Mouse (Mus musculus) limb, embryonic 12.5 days (tissue): ENCODE measurements around the gene Cisd1. TPM values are rescaled to one million over a fixed set of nuclear protein-coding genes. Genes with fewer than 3 reads are reported as not detected.

ENCODE experiments used
- ATAC-seq: fragments of 200-750 bp; cut with Nextera tagmentation; 2 replicates; pipeline ENCODE4 v1.8.0; 2017; ENCODE audit warnings: low read depth, moderate TSS enrichment; ENCODE audit not compliant: insufficient number of reproducible peaks, insufficient read depth, low FRiP score, low TSS enrichment
- H3K27ac ChIP-seq: fragments of 300-500 bp; sonication (generic); 2 replicates; pipeline ENCODE4 v1.5.1; 2016; ENCODE audit warnings: mild to moderate bottlenecking, moderate library complexity
- H3K27me3 ChIP-seq: fragments of 300-500 bp; sonication (generic); 2 replicates; pipeline ENCODE4 v1.6.1; 2016; ENCODE audit warnings: mild to moderate bottlenecking, moderate library complexity
- H3K36me3 ChIP-seq: fragments of 300-500 bp; sonication (generic); 2 replicates; pipeline ENCODE4 v1.6.1; 2016; ENCODE audit warnings: mild to moderate bottlenecking, moderate library complexity
- H3K4me1 ChIP-seq: fragments of 300-500 bp; sonication (generic); replicated peaks from 2 replicates; pipeline ENCODE4 v1.6.1; 2016
- H3K4me2 ChIP-seq: fragments of 300-500 bp; sonication (generic); 2 replicates; pipeline ENCODE4 v1.6.1; 2016; ENCODE audit warnings: mild to moderate bottlenecking, moderate library complexity
- H3K4me3 ChIP-seq: fragments of 300-500 bp; sonication (generic); replicated peaks from 2 replicates; pipeline ENCODE4 v1.5.1; 2016; ENCODE audit warnings: mild to moderate bottlenecking
- H3K9ac ChIP-seq: fragments of 300-500 bp; sonication (generic); replicated peaks from 2 replicates; pipeline ENCODE4 v1.6.1; 2016; ENCODE audit warnings: mild to moderate bottlenecking, moderate library complexity
- H3K9me3 ChIP-seq: fragments of 300-500 bp; sonication (generic); 2 replicates; pipeline ENCODE4 v1.6.1; 2016; ENCODE audit warnings: mild to moderate bottlenecking, moderate library complexity
- WGBS: fragments of 180-500 bp; shearing (Covaris S2); methylation state at CpG from one replicate; pipeline ENCODE4 v1.1.7; 2016; 5-methylcytosine and 5-hydroxymethylcytosine counted together
- polyA plus RNA-seq: library from polyadenylated mRNA; unstranded; fragments of >200 nt; fragmentation: Nextera tagmentation; extraction: Ambion mirVana; gene quantifications from 2 replicates; pipeline ENCODE4 v1.2.1, GENCODE M21; 2016

Gene Cisd1
- polyA plus RNA-seq, 1 experiment from 2014 or later, result 98.8 TPM

DNA sequence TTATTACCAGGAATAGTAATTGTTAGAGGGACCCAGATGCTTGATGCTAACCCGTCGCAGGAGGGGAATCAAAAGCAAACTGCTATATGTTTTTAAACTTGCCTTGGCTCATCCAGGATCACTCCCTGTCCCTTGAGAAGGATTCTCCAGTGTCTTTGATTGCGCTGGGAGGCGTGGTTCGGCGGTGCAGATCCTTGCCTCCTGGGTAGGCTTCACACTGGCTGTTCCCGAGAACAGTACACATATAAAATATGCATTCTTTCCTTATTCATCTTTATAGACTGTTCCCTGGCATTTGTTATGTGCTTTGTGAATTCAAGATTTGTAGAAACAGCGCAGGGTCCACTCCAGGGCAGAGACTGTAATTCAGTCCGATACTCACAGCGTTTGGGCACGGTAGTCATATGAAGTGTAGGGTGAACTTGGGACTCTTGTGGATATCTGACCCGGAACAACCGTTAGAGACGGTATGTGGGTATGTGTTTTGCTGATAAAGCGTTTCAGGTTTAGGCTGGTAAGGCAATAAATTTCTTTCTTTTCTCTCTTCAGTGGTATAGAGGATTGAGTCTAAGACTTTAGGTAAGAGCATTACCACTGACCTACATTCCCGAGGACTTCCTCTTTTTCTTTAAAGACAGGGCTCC lies 4.0 kb upstream of the Cisd1 start:
- no peaks in the 10 kb centered on the region for H3K27me3 ChIP-seq
- H3K9me3 ChIP-seq, result no peaks in the 10 kb centered on the region
- peak overlapping the region; percentile 84; the same call in 1 of the 2 replicates for H3K27ac ChIP-seq
- WGBS, result 28% methylated on average over 16 of the region's 16 CpGs
- peaks cover 21% of the 10 kb centered on the region for H3K4me1 ChIP-seq
- H3K4me2 ChIP-seq, result peak overlapping the region; percentile 93
- ATAC-seq, result no peak
- H3K4me3 ChIP-seq, result peak overlapping the region; percentile 91
- H3K9ac ChIP-seq, result peak overlapping the region; percentile 85
- peaks cover 8% of the 10 kb centered on the region; the same call in 1 of the 2 replicates for H3K36me3 ChIP-seq

DNA sequence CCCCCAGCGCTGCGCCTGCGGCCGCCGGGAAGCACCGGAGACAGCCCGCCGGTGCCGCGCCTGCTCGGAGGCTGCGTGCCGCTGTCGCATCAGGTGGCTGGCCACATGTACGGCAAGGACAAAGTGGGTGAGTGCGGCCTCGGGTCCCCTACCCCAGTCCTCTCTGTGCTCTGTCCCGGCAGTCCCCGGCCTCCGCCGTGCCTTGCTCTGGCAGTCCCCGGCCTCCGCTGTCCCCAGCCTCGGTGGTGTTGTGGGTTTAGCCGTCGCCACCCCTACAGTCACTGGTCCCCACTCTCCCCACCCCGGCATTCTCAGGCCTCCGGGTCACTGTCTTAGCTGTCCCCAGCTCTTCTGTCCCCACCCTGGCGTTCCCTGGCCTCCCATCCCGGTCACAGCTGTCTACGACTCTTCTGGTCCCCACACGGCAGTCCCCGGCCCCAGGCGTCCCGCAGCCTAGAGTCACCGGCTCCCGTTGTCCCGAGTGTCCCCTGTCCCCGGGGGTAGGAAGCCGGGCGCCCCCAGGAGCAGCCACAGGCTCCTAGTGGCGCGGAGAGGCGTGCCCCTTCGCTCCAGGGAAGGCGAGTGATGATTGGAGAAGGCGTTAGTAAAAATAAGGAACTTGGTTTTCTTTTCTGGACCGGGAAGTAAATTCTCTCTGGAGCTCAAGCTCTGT lies 3.3 kb upstream of the Cisd1 start:
- WGBS, result under 1% methylated on average over 48 of the region's 48 CpGs
- Histone ChIP-seq H3K27ac (peak overlapping the region; percentile 84), H3K4me1 (peaks cover 27% of the 10 kb centered on the region), H3K9ac (peak overlapping the region; percentile 85), H3K27me3 (no peaks in the 10 kb centered on the region), H3K9me3 (no peaks in the 10 kb centered on the region), H3K4me2 (peak overlapping the region; percentile 93), H3K4me3 (peak overlapping the region; percentile 91), H3K36me3 (peaks cover 8% of the 10 kb centered on the region; the same call in 1 of the 2 replicates)
- peak; percentile 39 for ATAC-seq

DNA sequence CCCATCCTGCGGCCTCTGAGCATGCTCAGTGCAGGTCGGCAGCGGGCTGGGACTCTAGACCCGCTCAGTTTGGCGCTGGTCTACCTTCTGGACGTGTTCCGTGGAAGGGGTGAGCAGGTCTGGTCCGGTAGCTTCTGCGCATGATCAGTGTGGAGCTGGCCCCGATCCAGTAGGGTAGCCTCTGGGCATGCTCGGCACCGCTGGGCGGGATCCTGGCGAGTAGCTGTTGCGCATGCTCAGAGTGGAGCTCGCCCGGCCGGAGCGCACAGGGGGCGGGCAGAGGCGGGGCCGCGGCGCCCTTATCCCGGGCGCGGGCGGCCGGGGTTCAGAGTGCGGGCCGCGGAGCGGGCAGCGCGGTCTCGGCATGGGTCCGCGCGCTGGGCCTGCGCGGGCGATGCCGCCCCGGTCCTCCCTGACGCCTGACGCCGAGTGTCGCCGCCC lies 2.8 kb upstream of the Cisd1 start, which contains the start of gene Ipmk:
Ipmk (plus strand) TSS at position 255 of the 441 bp plus-strand sequence.
- H3K9ac ChIP-seq, result peak within 1 kb of the TSS; percentile 85
- H3K4me1 ChIP-seq, result peaks cover 29% of the 10 kb centered on the region
- H3K27ac ChIP-seq, result peak within 1 kb of the TSS; percentile 84
- no peaks in the 10 kb centered on the region for H3K27me3 ChIP-seq
- ATAC-seq, result peak; percentile 89
- H3K4me2 ChIP-seq, result peak within 1 kb of the TSS; percentile 93
- peak within 1 kb of the TSS; percentile 91 for H3K4me3 ChIP-seq
- no peaks in the 10 kb centered on the region for H3K9me3 ChIP-seq
- 2% methylated on average over 32 of the region's 49 CpGs for WGBS
- peaks cover 5% of the 10 kb centered on the region; the same call in 1 of the 2 replicates for H3K36me3 ChIP-seq

DNA sequence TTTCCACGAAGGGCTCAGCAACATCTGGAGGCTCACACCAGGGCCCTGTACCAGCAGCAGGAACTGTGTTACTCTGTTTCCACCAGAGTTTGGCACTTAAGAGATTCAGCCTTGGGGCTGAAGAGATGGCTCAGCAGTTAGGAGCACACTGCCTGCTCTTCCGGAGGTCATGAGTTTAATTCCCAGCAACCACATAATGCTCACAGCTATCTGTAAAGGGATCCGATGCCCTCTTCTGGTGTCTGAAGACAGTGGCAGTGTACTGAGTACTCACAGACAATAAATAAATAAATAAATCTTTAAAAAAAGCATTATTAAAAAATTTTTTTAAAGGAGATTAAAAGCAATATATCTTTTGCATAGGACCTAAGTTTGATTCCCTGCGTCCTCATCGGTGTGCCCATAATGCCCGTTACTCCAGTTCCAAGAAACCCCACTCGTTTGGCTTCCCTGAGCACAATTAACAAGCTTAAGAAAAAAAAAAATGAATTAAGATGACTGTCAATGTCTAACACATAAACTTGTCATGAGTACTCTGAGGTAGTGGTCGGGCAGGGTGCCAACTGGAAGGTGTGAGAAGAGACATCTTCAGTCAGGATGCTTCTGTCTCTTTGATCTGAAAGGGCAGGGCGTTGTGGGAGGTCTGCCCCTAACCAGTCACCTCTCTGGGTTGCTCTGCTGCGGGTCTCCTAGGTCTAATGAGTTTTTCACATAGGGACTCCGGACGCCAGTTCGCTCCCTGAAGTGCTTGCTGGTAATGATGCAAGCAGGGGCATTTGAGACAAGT lies 2.2 kb upstream of the Cisd1 start:
- peak overlapping the region; percentile 80 for H3K27ac ChIP-seq
- ATAC-seq, result no peak; the same call in 1 of the 2 replicates
- H3K27me3 ChIP-seq, result no peaks in the 10 kb centered on the region
- H3K4me1 ChIP-seq, result peaks cover 35% of the 10 kb centered on the region
- peaks cover 5% of the 10 kb centered on the region; the same call in 1 of the 2 replicates for H3K36me3 ChIP-seq
- peak overlapping the region; percentile 85 for H3K9ac ChIP-seq
- peak overlapping the region; percentile 91 for H3K4me3 ChIP-seq
- 10% methylated on average over 13 of the region's 13 CpGs for WGBS
- H3K9me3 ChIP-seq, result no peaks in the 10 kb centered on the region
- H3K4me2 ChIP-seq, result peak overlapping the region; percentile 93

DNA sequence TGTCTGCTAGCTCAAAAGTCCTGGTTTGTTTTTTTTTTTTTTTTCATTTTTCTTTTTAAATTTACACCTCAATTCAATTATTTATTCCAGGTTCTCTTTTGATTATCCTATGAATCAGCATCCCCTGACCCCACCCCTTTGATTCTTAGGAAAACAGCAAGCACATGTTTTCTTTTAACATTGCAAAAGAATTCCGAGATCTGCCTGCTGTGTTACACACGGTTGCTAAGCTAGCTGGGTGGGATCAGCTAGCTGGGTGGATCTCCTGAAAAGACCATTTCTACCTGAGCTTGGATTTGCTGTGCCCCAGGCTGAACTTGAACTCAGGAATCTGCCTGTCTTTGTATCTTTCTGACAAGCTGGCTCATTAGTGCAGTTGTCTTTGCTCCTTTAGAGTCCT lies 1.4 kb upstream of the Cisd1 start:
- Histone ChIP-seq H3K9ac (no peak overlapping the region), H3K27ac (no peak overlapping the region), H3K27me3 (no peaks in the 10 kb centered on the region), H3K4me3 (no peak overlapping the region), H3K9me3 (no peaks in the 10 kb centered on the region), H3K4me2 (no peak overlapping the region), H3K36me3 (peaks cover 5% of the 10 kb centered on the region; the same call in 1 of the 2 replicates), H3K4me1 (peaks cover 35% of the 10 kb centered on the region)
- WGBS, result 41% methylated on average over 2 of the region's 2 CpGs
- no peak for ATAC-seq

DNA sequence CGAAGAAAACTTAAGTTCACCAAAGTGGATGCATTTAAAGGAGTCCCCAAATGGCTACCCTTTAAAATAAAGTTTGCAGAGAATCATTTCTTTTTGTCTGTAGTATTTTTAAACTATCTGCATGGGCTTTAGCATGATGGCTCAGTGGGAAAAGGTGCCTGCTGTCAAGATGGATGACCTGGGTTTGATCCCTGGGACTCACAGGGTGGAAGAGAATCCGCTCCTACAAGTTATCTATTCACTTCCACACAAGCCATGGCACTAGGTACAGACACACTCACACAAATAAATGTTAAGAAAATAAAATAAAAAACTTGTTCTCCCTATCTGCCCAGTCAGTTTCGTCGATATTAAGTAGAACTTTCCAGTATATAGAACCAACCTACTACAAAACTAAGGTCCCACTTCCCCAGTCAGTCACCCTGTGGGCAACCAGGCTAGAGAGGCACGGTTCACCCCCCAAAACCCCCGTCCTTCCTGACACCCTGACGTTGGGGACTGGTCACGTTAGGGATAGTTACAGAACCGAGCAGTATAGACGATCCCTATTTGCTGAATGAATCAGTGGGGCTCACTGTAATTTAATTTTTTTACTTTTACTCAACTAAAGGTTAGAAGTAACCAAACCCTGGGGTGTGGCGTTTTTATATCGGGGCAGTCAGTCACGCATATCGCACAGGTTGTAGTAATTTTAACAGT lies 1.0 kb downstream of the Cisd1 start:
- Histone ChIP-seq H3K4me2 (peak overlapping the region; percentile 66), H3K36me3 (no peaks in the 10 kb centered on the region), H3K4me3 (peak overlapping the region; percentile 83), H3K9me3 (no peaks in the 10 kb centered on the region), H3K9ac (peak overlapping the region; percentile 86), H3K27ac (no peak overlapping the region), H3K4me1 (peaks cover 36% of the 10 kb centered on the region), H3K27me3 (no peaks in the 10 kb centered on the region)
- ATAC-seq, result no peak
- WGBS, result 26% methylated on average over 14 of the region's 14 CpGs

DNA sequence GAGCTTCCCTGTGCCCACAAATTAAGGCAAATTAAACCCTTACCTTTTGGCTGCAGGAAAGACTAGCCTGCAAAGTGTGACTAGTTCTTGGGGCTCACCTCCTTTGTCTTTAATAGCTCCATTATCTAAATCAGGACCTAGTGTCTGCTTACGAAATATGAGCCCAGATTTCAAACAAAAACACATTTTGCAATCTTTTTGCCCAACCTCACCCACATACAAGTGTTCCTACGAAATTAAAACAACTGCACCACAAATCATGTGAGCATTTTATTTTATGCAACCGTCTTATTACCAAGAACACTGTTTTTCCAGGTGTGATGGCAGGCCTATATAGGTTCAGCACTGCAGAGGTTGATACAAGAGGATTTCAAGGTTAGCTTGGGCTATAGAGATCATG lies 1.6 kb downstream of the Cisd1 start:
- Histone ChIP-seq H3K4me1 (peaks cover 40% of the 10 kb centered on the region), H3K27ac (no peak overlapping the region), H3K36me3 (no peaks in the 10 kb centered on the region), H3K9ac (no peak overlapping the region), H3K27me3 (no peaks in the 10 kb centered on the region), H3K4me2 (peak overlapping the region; percentile 66; the same call in 1 of the 2 replicates), H3K4me3 (no peak overlapping the region), H3K9me3 (no peaks in the 10 kb centered on the region)
- no peak for ATAC-seq
- 85% methylated on average over 3 of the region's 3 CpGs for WGBS

DNA sequence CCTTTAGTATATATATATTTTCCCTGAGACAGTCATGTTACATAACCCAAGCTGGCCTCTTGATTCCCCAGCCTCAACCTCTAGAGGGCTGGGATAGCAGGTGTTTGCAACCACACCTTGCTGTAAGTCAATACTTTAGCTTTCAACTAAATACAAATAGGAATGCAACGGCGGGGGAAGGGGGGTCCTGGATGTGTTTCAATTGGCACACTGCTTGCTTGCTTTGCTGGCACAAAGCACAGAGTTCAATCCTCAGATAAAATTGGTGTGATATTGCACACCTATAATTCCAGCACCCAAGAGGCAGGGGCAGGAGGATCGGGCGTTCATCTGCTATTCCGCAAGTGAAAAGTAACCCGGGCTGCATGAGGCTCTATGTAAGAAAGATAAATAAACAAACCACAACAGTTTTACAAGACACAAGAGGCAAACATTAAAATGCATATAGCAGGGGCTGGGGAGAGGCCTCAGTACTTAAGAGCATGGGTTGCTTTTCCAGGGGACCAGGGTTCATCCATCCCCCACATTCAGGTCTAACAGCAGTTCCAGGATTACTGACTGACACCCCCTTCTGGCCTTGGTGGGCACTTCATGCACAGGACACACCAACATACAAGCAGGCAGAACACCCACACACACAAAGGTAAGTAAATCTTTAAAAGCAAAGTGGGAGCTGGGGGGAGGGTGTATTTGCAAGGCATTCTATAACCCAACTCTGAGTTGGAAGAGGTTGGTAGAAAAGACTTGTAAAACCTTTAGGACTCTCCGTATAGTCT lies 2.5 kb downstream of the Cisd1 start:
- 87% methylated on average over 7 of the region's 7 CpGs for WGBS

DNA sequence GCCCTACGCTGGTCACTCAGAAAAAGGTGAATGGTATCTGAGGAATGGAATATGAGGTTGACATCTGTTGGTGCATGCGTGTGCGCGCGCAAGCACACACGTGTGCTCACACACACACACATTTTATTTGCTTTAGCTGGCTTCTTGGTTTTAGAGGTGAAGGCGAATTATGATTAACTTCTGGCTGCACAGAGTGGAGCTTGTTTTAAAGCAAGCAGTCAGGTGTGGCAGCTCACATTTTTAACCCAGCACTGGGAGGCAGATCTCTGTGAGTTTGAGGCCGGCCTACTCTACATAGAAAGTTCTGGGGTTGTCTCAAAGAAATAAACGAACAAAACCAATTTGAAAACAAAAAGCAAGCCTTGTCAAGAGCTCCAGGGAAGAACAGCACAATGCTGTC lies 3.5 kb downstream of the Cisd1 start:
- WGBS, result 98% methylated on average over 9 of the region's 9 CpGs
- no peak for ATAC-seq

More for the DNA sequence above, 2.5 kb downstream of the Cisd1 start:
- ATAC-seq, result no peak
- no peaks in the 10 kb centered on the region for H3K9me3 ChIP-seq
- no peaks in the 10 kb centered on the region for H3K27me3 ChIP-seq
- no peak overlapping the region for H3K27ac ChIP-seq
- no peak overlapping the region for H3K9ac ChIP-seq
- no peaks in the 10 kb centered on the region for H3K36me3 ChIP-seq
- no peak overlapping the region for H3K4me3 ChIP-seq
- no peak overlapping the region for H3K4me2 ChIP-seq
- peaks cover 44% of the 10 kb centered on the region for H3K4me1 ChIP-seq

DNA sequence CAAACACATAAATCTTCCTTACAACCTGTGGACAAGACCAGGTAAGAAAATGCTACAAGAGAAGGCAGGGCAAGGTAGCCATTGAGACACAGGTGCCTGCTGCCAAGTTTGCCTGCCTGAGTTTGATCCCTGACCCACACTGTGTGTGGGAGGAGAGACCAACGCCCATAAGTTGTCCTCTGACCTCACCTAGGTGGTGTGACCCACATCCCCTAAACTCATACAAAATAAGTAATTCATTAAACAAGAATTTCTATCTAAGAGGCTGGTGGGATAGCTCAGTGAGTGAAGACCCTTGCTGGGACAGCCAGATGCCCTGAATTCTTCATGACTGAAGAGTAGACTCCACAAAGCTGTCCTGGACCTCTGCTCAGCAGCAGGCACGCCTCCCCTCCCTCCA lies 4.6 kb downstream of the Cisd1 start:
- Histone ChIP-seq H3K9me3 (no peaks in the 10 kb centered on the region), H3K27me3 (no peaks in the 10 kb centered on the region), H3K4me2 (no peak overlapping the region), H3K27ac (no peak overlapping the region), H3K9ac (no peak overlapping the region), H3K36me3 (peaks cover 12% of the 10 kb centered on the region), H3K4me3 (no peak overlapping the region), H3K4me1 (peaks cover 41% of the 10 kb centered on the region)
- 74% methylated on average over 2 of the region's 2 CpGs for WGBS
- ATAC-seq, result no peak

More for the DNA sequence above, 3.5 kb downstream of the Cisd1 start:
- Histone ChIP-seq H3K27me3 (no peaks in the 10 kb centered on the region), H3K9me3 (no peaks in the 10 kb centered on the region), H3K4me3 (no peak overlapping the region), H3K9ac (no peak overlapping the region), H3K36me3 (peaks cover under 1% of the 10 kb centered on the region; the same call in 1 of the 2 replicates), H3K4me1 (peaks cover 44% of the 10 kb centered on the region), H3K4me2 (no peak overlapping the region), H3K27ac (no peak overlapping the region)
